Mouse (Mus musculus) CH12.LX (cell line): ENCODE data around the gene Rtl6.

Experiments
- CHD1 ChIP-seq: IDR thresholded peaks from 2 replicates; pipeline ENCODE4 v1.6.1; 2012; ENCODE audit warnings: low read depth, low read length, improper control_type of control experiment, inconsistent platforms
- CTCF ChIP-seq, 2 experiments: IDR thresholded peaks in 1 of 2; conservative IDR thresholded peaks in 1 of 2; 2 replicates each; pipeline ENCODE4 v1.5.1; 2011 to 2012; ENCODE audit warnings: low read depth in 2 of 2, low read length in 2 of 2, improper control_type of control experiment in 1 of 2, inconsistent platforms in 1 of 2, mild to moderate bottlenecking in 1 of 2, moderate library complexity in 1 of 2
- ELF1 ChIP-seq: IDR thresholded peaks from 2 replicates; pipeline ENCODE4 v1.6.1; 2014; ENCODE audit warnings: low read depth, mild to moderate bottlenecking, inconsistent platforms, low read length, improper control_type of control experiment
- ETS1 ChIP-seq: conservative IDR thresholded peaks from 2 replicates; pipeline ENCODE4 v1.6.1; 2012; ENCODE audit warnings: low read depth, mild to moderate bottlenecking, inconsistent platforms, low read length, improper control_type of control experiment, moderate library complexity
- GABPA ChIP-seq: IDR thresholded peaks from 2 replicates; pipeline ENCODE4 v1.6.1; 2012; ENCODE audit warnings: low read depth, low read length, improper control_type of control experiment, inconsistent platforms; ENCODE audit not compliant: insufficient replicate concordance
- KAT2A ChIP-seq: IDR thresholded peaks from 2 replicates; pipeline ENCODE4 v1.6.1; 2012; ENCODE audit warnings: low read length, improper control_type of control experiment, inconsistent platforms; ENCODE audit not compliant: insufficient replicate concordance
- MXI1 ChIP-seq: IDR thresholded peaks from 2 replicates; pipeline ENCODE4 v1.6.1; 2011; ENCODE audit warnings: mild to moderate bottlenecking, low read depth, low read length, improper control_type of control experiment
- NELFE ChIP-seq: IDR thresholded peaks from 2 replicates; pipeline ENCODE4 v1.6.1; 2011; ENCODE audit warnings: low read depth, low read length, improper control_type of control experiment
- POLR2A ChIP-seq: IDR thresholded peaks from 2 replicates; pipeline ENCODE4 v1.6.1; 2011; ENCODE audit warnings: low read depth, mild to moderate bottlenecking, improper control_type of control experiment, low read length
- RCOR1 ChIP-seq: conservative IDR thresholded peaks from 2 replicates; pipeline ENCODE4 v1.6.1; 2012; ENCODE audit warnings: low read depth, mild to moderate bottlenecking, inconsistent platforms, low read length, improper control_type of control experiment

GRCm38 (mm10) chr15:84518540-84518939 is 39.1 kb downstream of the Rtl6 start:
- no peak for TF ChIP-seq CTCF (conservative IDR thresholded peaks at IDR 0.05 in 1 of 2, IDR thresholded peaks at IDR 0.05 in 1 of 2; ENCODE audit: low read depth in 2 of 2, low read length in 2 of 2)
- no peak for TF ChIP-seq RCOR1
- TF ChIP-seq GABPA: no peak
- TF ChIP-seq MXI1: no peak
- no peak for TF ChIP-seq POLR2A
- TF ChIP-seq KAT2A: no peak
- no peak for TF ChIP-seq NELFE
- TF ChIP-seq CHD1: no peak
- TF ChIP-seq ETS1: no peak
- TF ChIP-seq ELF1: no peak
